Mouse (Mus musculus): ENCODE data around the gene Tmed5. TPM values are rescaled to one million over a fixed set of nuclear protein-coding genes. Genes with fewer than 3 reads are reported as not detected.
"Not testable (repeated sequence)": the region's sequence is repeated elsewhere in the genome, so short reads cannot be mapped to it uniquely, and the experiment has no call there.

The Tmed5 gene
- total RNA-seq (2014; fragmentation: Nextera tagmentation) (35.9 and 38.7 TPM in 2 replicates), total RNA-seq (2017) (77.0 and 81.2 TPM in 2 replicates)

GRCm38 (mm10) chr5:108132441-108133243 is at the start of gene Tmed5, which contains the start of gene Ccdc18:
Tmed5 (minus strand) TSS chr5:108132620.
Ccdc18 (plus strand) TSS chr5:108132875.
- peak; percentile 98 for ATAC-seq (replicated peaks; ENCODE audit: low FRiP score, low TSS enrichment, poor library complexity, severe bottlenecking)

- ATAC-seq (replicated peaks; ENCODE audit: low FRiP score, low TSS enrichment, poor library complexity, severe bottlenecking) = no peak
Measured at GRCm38 (mm10) chr5:108163695-108164094, 31.3 kb upstream of the Tmed5 start.

GRCm38 (mm10) chr5:108160796-108161195 is 28.4 kb upstream of the Tmed5 start:
- ATAC-seq (replicated peaks; ENCODE audit: low FRiP score, low TSS enrichment, poor library complexity, severe bottlenecking) = no peak

- no peak for ATAC-seq (replicated peaks; ENCODE audit: low FRiP score, low TSS enrichment, poor library complexity, severe bottlenecking)
Measured at GRCm38 (mm10) chr5:108152592-108152991, 20.2 kb upstream of the Tmed5 start.

GRCm38 (mm10) chr5:108131849-108132440 is 475 bp downstream of the Tmed5 start:
- peak; percentile 46 for ATAC-seq (replicated peaks; ENCODE audit: low FRiP score, low TSS enrichment, poor library complexity, severe bottlenecking)

- ATAC-seq (replicated peaks; ENCODE audit: low FRiP score, low TSS enrichment, poor library complexity, severe bottlenecking) = no peak
Measured at GRCm38 (mm10) chr5:108120221-108120900, 12.1 kb downstream of the Tmed5 start.

- no peak for ATAC-seq (replicated peaks; ENCODE audit: low FRiP score, low TSS enrichment, poor library complexity, severe bottlenecking)
Measured at GRCm38 (mm10) chr5:108117693-108118092, 14.7 kb downstream of the Tmed5 start.

GRCm38 (mm10) chr5:108109346-108109745 is 23.1 kb downstream of the Tmed5 start:
- ATAC-seq (replicated peaks; ENCODE audit: low FRiP score, low TSS enrichment, poor library complexity, severe bottlenecking) = no peak

- ATAC-seq (replicated peaks; ENCODE audit: low FRiP score, low TSS enrichment, poor library complexity, severe bottlenecking) = no peak
Measured at GRCm38 (mm10) chr5:108104306-108104705, 28.1 kb downstream of the Tmed5 start.

- no peak for ATAC-seq (replicated peaks; ENCODE audit: low FRiP score, low TSS enrichment, poor library complexity, severe bottlenecking)
Measured at GRCm38 (mm10) chr5:108100196-108100595, 32.2 kb downstream of the Tmed5 start.

GRCm38 (mm10) chr5:108097676-108098075 is 34.7 kb downstream of the Tmed5 start:
- ATAC-seq (replicated peaks; ENCODE audit: low FRiP score, low TSS enrichment, poor library complexity, severe bottlenecking) = no peak

- ATAC-seq (replicated peaks; ENCODE audit: low FRiP score, low TSS enrichment, poor library complexity, severe bottlenecking) = not testable (repeated sequence)
Measured at GRCm38 (mm10) chr5:108092731-108093130, 39.7 kb downstream of the Tmed5 start.

GRCm38 (mm10) chr5:108085440-108085839 is 47.0 kb downstream of the Tmed5 start:
- ATAC-seq (replicated peaks; ENCODE audit: low FRiP score, low TSS enrichment, poor library complexity, severe bottlenecking) = no peak

GRCm38 (mm10) chr5:108082380-108082779 is 50.0 kb downstream of the Tmed5 start:
- ATAC-seq (replicated peaks; ENCODE audit: low FRiP score, low TSS enrichment, poor library complexity, severe bottlenecking) = 0 out of 2 replicates have a peak, but pooled peaks have one; percentile 44

- ATAC-seq (replicated peaks; ENCODE audit: low FRiP score, low TSS enrichment, poor library complexity, severe bottlenecking) = no peak
Measured at GRCm38 (mm10) chr5:108079603-108080002, 52.8 kb downstream of the Tmed5 start.

- no peak for ATAC-seq (replicated peaks; ENCODE audit: low FRiP score, low TSS enrichment, poor library complexity, severe bottlenecking)
Measured at GRCm38 (mm10) chr5:108076833-108077540, 55.4 kb downstream of the Tmed5 start.

GRCm38 (mm10) chr5:108076241-108076640 is 56.2 kb downstream of the Tmed5 start:
- ATAC-seq (replicated peaks; ENCODE audit: low FRiP score, low TSS enrichment, poor library complexity, severe bottlenecking) = no peak

GRCm38 (mm10) chr5:108072301-108072700 is 60.1 kb downstream of the Tmed5 start:
- ATAC-seq (replicated peaks; ENCODE audit: low FRiP score, low TSS enrichment, poor library complexity, severe bottlenecking) = no peak
